Mouse (Mus musculus) stomach, postnatal 0 days (tissue): Measurements from ENCODE around the gene Ovol1.
A peak's percentile ranks its signal among the peaks of the same experiment; 100 is the strongest.

Experiments used
- CTCF ChIP-seq: IDR thresholded peaks from 2 replicates; pipeline ENCODE4 v1.5.1; 2016; ENCODE audit warnings: antibody characterized with exemption, low read depth, mild to moderate bottlenecking, moderate library complexity
- EP300 ChIP-seq: optimal IDR thresholded peaks from 2 replicates; pipeline ENCODE3; 2016; ENCODE audit warnings: antibody characterized with exemption

- peak; percentile 94 for TF ChIP-seq CTCF
- TF ChIP-seq EP300: no peak
Observed at GRCm38 (mm10) chr19:5568470-5569140, 8.2 kb upstream of the Ovol1 start.
